Mouse (Mus musculus): Measurements from ENCODE around the gene Cacfd1. TPM values are rescaled to one million over a fixed set of nuclear protein-coding genes. Genes with fewer than 3 reads are reported as not detected.

Gene Cacfd1
- polyA plus RNA-seq, 1 experiment = not detected

DNA sequence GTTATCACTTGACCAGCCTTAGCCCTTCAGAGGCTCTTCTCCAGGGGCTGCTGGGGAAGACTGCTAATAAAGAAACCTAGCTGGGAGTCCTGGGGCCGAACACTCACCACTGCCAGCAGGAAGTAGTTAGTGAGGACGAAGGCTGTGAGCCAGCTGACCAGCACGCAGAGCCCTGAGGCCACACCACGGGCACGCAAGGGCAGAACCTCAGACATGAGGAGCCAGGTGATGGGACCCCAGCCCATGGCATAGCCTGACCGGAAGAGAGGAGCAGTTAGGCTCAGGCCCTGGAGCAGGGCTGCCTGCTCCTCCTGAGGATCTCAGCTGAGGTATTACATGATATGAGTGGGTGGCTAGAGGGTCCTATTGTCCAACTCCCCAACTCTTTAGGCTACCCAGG, 12.9 kb downstream of the Cacfd1 start:
- H3K4me1 ChIP-seq (ENCODE audit: control insufficient read depth, insufficient read depth, low read length) = peaks cover 21% of the 10 kb centered on the region
- 70% methylated on average over 6 of the region's 6 CpGs for WGBS
- H3K27ac ChIP-seq (ENCODE audit: insufficient read depth, low read depth, low read length) = no peak overlapping the region
- TF ChIP-seq CTCF (IDR thresholded peaks at IDR 0.05; ENCODE audit: insufficient read depth, low read depth, low read length) (no peak), POLR2A (IDR thresholded peaks at IDR 0.05; ENCODE audit: insufficient read depth, low read depth, low read length) (no peak)
- no peak overlapping the region for H3K4me3 ChIP-seq (ENCODE audit: insufficient read depth, low read depth, low read length)

GRCm38 (mm10) chr2:27024136-27024535, 14.4 kb downstream of the Cacfd1 start:
- WGBS = 69% methylated on average over 14 of the region's 14 CpGs
- Histone ChIP-seq H3K27ac (ENCODE audit: insufficient read depth, low read depth, low read length) (no peak overlapping the region), H3K4me1 (ENCODE audit: control insufficient read depth, insufficient read depth, low read length) (peaks cover 21% of the 10 kb centered on the region), H3K4me3 (ENCODE audit: insufficient read depth, low read depth, low read length) (no peak overlapping the region)
- TF ChIP-seq POLR2A (IDR thresholded peaks at IDR 0.05; ENCODE audit: insufficient read depth, low read depth, low read length) = no peak
- no peak for TF ChIP-seq CTCF (IDR thresholded peaks at IDR 0.05; ENCODE audit: insufficient read depth, low read depth, low read length)

DNA sequence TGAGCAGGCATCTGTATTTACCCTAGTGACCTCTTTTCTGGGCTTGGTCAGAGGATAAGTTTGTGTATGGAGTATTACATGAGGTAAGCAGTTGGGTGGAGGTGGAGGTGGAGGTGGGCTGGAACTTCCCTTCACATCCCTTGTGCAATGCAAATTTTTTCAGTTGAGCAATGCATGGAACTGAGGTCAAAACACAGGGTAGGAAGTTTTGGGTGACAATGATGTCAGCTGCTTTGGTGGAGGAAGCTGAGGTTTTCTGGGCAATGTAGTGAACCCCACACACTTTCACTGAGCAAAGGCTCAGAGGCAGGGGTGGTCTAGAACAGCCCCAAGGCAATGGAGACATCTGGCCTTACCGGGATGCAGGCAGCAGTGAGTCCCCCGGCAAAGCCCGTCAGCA, 15.8 kb downstream of the Cacfd1 start:
- WGBS = 87% methylated on average over 3 of the region's 3 CpGs

GRCm38 (mm10) chr2:27026332-27026731, 16.6 kb downstream of the Cacfd1 start:
- WGBS = 90% methylated on average over 3 of the region's 3 CpGs
- Histone ChIP-seq H3K27ac (ENCODE audit: insufficient read depth, low read depth, low read length) (no peak overlapping the region), H3K4me1 (ENCODE audit: control insufficient read depth, insufficient read depth, low read length) (peaks cover 21% of the 10 kb centered on the region), H3K4me3 (ENCODE audit: insufficient read depth, low read depth, low read length) (no peak overlapping the region)
- no peak for TF ChIP-seq CTCF (IDR thresholded peaks at IDR 0.05; ENCODE audit: insufficient read depth, low read depth, low read length)
- TF ChIP-seq POLR2A (IDR thresholded peaks at IDR 0.05; ENCODE audit: insufficient read depth, low read depth, low read length) = no peak

More for the DNA sequence above, 15.8 kb downstream of the Cacfd1 start:
- Histone ChIP-seq H3K4me3 (ENCODE audit: insufficient read depth, low read depth, low read length) (no peak overlapping the region), H3K4me1 (ENCODE audit: control insufficient read depth, insufficient read depth, low read length) (peaks cover 21% of the 10 kb centered on the region), H3K27ac (ENCODE audit: insufficient read depth, low read depth, low read length) (no peak overlapping the region)
- TF ChIP-seq POLR2A (IDR thresholded peaks at IDR 0.05; ENCODE audit: insufficient read depth, low read depth, low read length) (no peak), CTCF (IDR thresholded peaks at IDR 0.05; ENCODE audit: insufficient read depth, low read depth, low read length) (no peak)

GRCm38 (mm10) chr2:27026857-27027617, 17.3 kb downstream of the Cacfd1 start:
- peak overlapping the region; percentile 76 for H3K4me3 ChIP-seq (ENCODE audit: insufficient read depth, low read depth, low read length)
- 58% methylated on average over 10 of the region's 10 CpGs for WGBS
- peaks cover 21% of the 10 kb centered on the region for H3K4me1 ChIP-seq (ENCODE audit: control insufficient read depth, insufficient read depth, low read length)
- no peak for TF ChIP-seq CTCF (IDR thresholded peaks at IDR 0.05; ENCODE audit: insufficient read depth, low read depth, low read length)
- no peak for TF ChIP-seq POLR2A (IDR thresholded peaks at IDR 0.05; ENCODE audit: insufficient read depth, low read depth, low read length)
- 0 out of 2 replicates have a peak overlapping the region, but pooled peaks have one; percentile 28 for H3K27ac ChIP-seq (ENCODE audit: insufficient read depth, low read depth, low read length)

GRCm38 (mm10) chr2:27027618-27028436, 18.1 kb downstream of the Cacfd1 start, which contains the start of gene Slc2a6:
Gene Slc2a6, minus strand, starts transcription at chr2:27027998.
- H3K27ac ChIP-seq (ENCODE audit: insufficient read depth, low read depth, low read length) = peak within 1 kb of the TSS; percentile 28; the same call in 1 of the 2 replicates
- 2% methylated on average over 38 of the region's 38 CpGs for WGBS
- H3K4me1 ChIP-seq (ENCODE audit: control insufficient read depth, insufficient read depth, low read length) = peaks cover 21% of the 10 kb centered on the region
- H3K4me3 ChIP-seq (ENCODE audit: insufficient read depth, low read depth, low read length) = peak within 1 kb of the TSS; percentile 76
- no peak for TF ChIP-seq CTCF (IDR thresholded peaks at IDR 0.05; ENCODE audit: insufficient read depth, low read depth, low read length)
- TF ChIP-seq POLR2A (IDR thresholded peaks at IDR 0.05; ENCODE audit: insufficient read depth, low read depth, low read length) = peak; percentile 67

- no peak overlapping the region for H3K4me3 ChIP-seq (ENCODE audit: insufficient read depth, low read depth, low read length)
- no peak overlapping the region for H3K27ac ChIP-seq (ENCODE audit: insufficient read depth, low read depth, low read length)
- WGBS = 67% methylated on average over 4 of the region's 4 CpGs
- peaks cover 21% of the 10 kb centered on the region for H3K4me1 ChIP-seq (ENCODE audit: control insufficient read depth, insufficient read depth, low read length)
- TF ChIP-seq CTCF (IDR thresholded peaks at IDR 0.05; ENCODE audit: insufficient read depth, low read depth, low read length) = no peak
- no peak for TF ChIP-seq POLR2A (IDR thresholded peaks at IDR 0.05; ENCODE audit: insufficient read depth, low read depth, low read length)
These were observed 18.8 kb downstream of the Cacfd1 start for GRCm38 (mm10) chr2:27028437-27029015.

GRCm38 (mm10) chr2:27032361-27032760, 22.6 kb downstream of the Cacfd1 start:
- 79% methylated on average over 2 of the region's 2 CpGs for WGBS
- Histone ChIP-seq H3K4me1 (ENCODE audit: control insufficient read depth, insufficient read depth, low read length) (peaks cover under 1% of the 10 kb centered on the region; the same call in 1 of the 2 replicates), H3K27ac (ENCODE audit: insufficient read depth, low read depth, low read length) (no peak overlapping the region), H3K4me3 (ENCODE audit: insufficient read depth, low read depth, low read length) (no peak overlapping the region)
- TF ChIP-seq POLR2A (IDR thresholded peaks at IDR 0.05; ENCODE audit: insufficient read depth, low read depth, low read length) = no peak
- TF ChIP-seq CTCF (IDR thresholded peaks at IDR 0.05; ENCODE audit: insufficient read depth, low read depth, low read length) = no peak
